Mouse (Mus musculus): ENCODE data around the gene Rubcnl. TPM values are rescaled to one million over a fixed set of nuclear protein-coding genes. Genes with fewer than 3 reads are reported as not detected.

The Rubcnl gene
- 0.84 and 0.88 TPM in 2 replicates for polyA plus RNA-seq (2014; fragmentation: Nextera tagmentation; extraction: Ambion mirVana)

DNA sequence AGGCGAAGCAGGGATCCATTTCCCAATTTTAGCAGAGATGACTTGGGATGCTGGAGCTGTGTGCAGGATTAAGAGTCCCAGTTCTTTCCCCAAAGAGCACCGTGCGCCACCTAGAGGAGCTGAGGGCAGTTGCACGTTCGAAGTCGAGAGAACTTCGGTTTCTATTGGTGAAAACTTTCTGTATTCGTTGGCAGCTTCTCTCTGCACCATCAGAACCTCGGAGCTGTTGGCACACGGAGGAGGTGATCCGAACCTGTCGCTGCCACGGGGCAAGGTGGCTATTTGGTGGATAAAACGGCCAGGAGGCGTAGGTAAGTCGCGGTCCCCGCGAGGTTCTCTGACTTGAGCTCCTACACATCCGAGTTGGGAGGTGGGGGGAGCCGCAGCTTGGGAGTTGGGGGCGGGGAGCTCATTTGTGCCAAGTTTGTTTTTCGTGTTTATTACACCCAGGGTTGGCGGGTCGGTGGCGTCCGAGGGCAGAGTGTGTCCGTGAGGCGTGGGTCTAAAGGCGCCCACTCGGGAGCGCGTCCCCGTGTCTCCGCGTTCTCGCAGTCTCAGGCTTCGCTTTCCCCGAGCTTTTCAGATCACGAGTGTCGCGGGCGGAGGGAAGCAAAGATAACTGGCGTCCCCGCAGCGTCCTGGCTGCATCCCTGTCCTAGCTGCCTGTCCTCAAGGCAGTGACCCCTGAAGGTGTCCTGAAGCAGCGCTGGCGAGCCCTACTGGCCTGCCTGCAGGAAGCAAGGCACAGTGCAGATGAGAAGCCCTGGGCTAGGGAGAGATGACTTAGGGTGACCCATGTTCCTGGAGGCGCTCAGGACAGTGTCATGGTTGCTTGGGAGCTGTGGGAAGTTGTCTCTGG is at the start of gene Rubcnl:
TSS of gene Rubcnl (plus strand) at position 172 of the 859 bp plus-strand sequence.
- H3K27me3 ChIP-seq (ENCODE audit: control insufficient read depth, insufficient read depth, low read length): no peaks in the 10 kb centered on the region
- ATAC-seq (ENCODE audit: insufficient number of reproducible peaks, insufficient read depth, low FRiP score, low read depth): peak; percentile 71; the same call in 1 of the 2 replicates
- no peaks in the 10 kb centered on the region for H3K36me3 ChIP-seq (ENCODE audit: control insufficient read depth, insufficient read depth, low read length)
- H3K4me1 ChIP-seq (ENCODE audit: control insufficient read depth, insufficient read depth, low read length): peaks cover 2% of the 10 kb centered on the region; the same call in 1 of the 2 replicates
- no peaks in the 10 kb centered on the region for H3K9me3 ChIP-seq (ENCODE audit: control insufficient read depth, low read depth, low read length)
- H3K27ac ChIP-seq (ENCODE audit: low read length): no peak within 1 kb of the TSS
- peak within 1 kb of the TSS; percentile 19; the same call in 1 of the 2 replicates for H3K9ac ChIP-seq (replicated peaks; ENCODE audit: low read depth, low read length)
- 2% methylated on average over 49 of the region's 49 CpGs for WGBS
- H3K4me2 ChIP-seq (replicated peaks; ENCODE audit: low read depth, low read length): peak within 1 kb of the TSS; percentile 80
- H3K4me3 ChIP-seq (ENCODE audit: low read depth, low read length): peak within 1 kb of the TSS; percentile 49

DNA sequence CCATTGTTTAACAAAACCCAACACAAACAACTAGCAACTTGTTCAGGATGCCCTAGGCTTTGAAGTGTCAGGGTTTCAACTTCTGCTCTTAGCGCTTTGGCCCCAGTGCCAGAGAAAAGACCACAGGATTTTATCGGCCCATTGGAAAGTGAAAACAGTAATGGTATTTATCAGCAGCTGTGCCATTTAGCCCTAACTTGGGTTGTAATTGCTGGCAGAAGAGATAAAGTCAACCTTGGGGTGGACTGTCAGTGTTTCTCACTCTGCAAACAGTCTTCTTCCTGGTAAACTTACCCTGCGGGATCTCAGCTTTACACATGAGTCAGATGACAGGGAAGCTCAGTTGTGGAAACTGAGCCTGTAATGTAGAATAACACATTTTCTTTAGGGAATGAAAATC is 43.6 kb upstream of the Rubcnl start:
- H3K27me3 ChIP-seq (ENCODE audit: control insufficient read depth, insufficient read depth, low read length): no peaks in the 10 kb centered on the region
- H3K4me1 ChIP-seq (ENCODE audit: control insufficient read depth, insufficient read depth, low read length): no peaks in the 10 kb centered on the region
- no peaks in the 10 kb centered on the region for H3K9me3 ChIP-seq (ENCODE audit: control insufficient read depth, low read depth, low read length)
- no peaks in the 10 kb centered on the region for H3K36me3 ChIP-seq (ENCODE audit: control insufficient read depth, insufficient read depth, low read length)
- 40% methylated on average over 3 of the region's 3 CpGs for WGBS
- no peak overlapping the region for H3K4me2 ChIP-seq (replicated peaks; ENCODE audit: low read depth, low read length)
- no peak overlapping the region for H3K27ac ChIP-seq (ENCODE audit: low read length)
- no peak overlapping the region for H3K9ac ChIP-seq (replicated peaks; ENCODE audit: low read depth, low read length)
- ATAC-seq (ENCODE audit: insufficient number of reproducible peaks, insufficient read depth, low FRiP score, low read depth): no peak
- no peak overlapping the region for H3K4me3 ChIP-seq (ENCODE audit: low read depth, low read length)

DNA sequence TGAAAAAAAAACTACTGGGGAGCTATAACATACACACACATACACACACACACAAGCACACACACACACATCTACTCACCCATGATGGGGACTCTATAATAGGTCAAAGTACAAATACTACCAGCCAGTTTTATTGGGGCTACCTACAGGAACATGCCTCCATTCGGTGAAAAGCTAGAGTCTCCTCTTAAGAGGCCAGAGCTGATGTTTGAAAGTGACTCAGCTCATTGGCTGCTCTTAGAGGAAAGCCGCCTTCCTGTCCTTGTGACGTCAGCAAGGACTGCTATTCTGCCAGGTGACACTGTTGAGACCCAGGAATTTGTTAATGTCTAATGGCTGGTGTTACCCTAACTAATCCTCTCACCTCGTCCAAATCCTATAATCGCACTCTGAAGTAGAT is 43.1 kb upstream of the Rubcnl start:
- no peak overlapping the region for H3K4me3 ChIP-seq (ENCODE audit: low read depth, low read length)
- H3K9ac ChIP-seq (replicated peaks; ENCODE audit: low read depth, low read length): no peak overlapping the region
- H3K4me2 ChIP-seq (replicated peaks; ENCODE audit: low read depth, low read length): no peak overlapping the region
- no peaks in the 10 kb centered on the region for H3K9me3 ChIP-seq (ENCODE audit: control insufficient read depth, low read depth, low read length)
- H3K4me1 ChIP-seq (ENCODE audit: control insufficient read depth, insufficient read depth, low read length): no peaks in the 10 kb centered on the region
- no peak overlapping the region for H3K27ac ChIP-seq (ENCODE audit: low read length)
- ATAC-seq (ENCODE audit: insufficient number of reproducible peaks, insufficient read depth, low FRiP score, low read depth): no peak
- no peaks in the 10 kb centered on the region for H3K36me3 ChIP-seq (ENCODE audit: control insufficient read depth, insufficient read depth, low read length)
- WGBS: 83% methylated on average over 5 of the region's 5 CpGs
- H3K27me3 ChIP-seq (ENCODE audit: control insufficient read depth, insufficient read depth, low read length): no peaks in the 10 kb centered on the region

DNA sequence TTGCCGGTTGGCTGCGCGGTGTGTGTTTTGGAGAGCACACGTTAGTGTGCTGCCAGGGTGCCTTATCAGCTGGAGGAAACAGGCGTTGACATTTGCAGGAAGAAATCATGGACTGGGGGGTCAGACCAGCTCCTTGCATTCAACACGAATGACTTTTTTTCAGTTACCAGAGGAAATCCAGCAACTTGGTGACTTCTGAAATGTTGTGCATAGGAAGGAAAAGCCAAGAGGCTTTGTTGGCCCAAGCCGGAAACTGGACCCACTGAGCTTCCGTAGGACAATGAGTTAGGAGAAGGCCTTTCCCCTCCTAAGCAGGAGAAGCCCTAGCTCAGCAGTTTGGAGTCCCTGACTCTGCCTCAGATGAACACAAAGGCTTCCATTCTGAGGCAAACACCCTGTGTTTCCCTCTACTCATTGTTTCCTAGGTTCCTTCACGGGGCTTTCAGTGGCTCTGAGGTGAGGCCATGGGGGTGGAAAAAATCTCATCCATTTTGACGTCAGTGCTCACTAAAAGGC is 41.6 kb upstream of the Rubcnl start:
- Histone ChIP-seq H3K9ac (replicated peaks; ENCODE audit: low read depth, low read length) (no peak overlapping the region), H3K36me3 (ENCODE audit: control insufficient read depth, insufficient read depth, low read length) (no peaks in the 10 kb centered on the region), H3K27me3 (ENCODE audit: control insufficient read depth, insufficient read depth, low read length) (no peaks in the 10 kb centered on the region), H3K4me2 (replicated peaks; ENCODE audit: low read depth, low read length) (no peak overlapping the region), H3K4me3 (ENCODE audit: low read depth, low read length) (no peak overlapping the region), H3K4me1 (ENCODE audit: control insufficient read depth, insufficient read depth, low read length) (no peaks in the 10 kb centered on the region), H3K27ac (ENCODE audit: low read length) (no peak overlapping the region), H3K9me3 (ENCODE audit: control insufficient read depth, low read depth, low read length) (no peaks in the 10 kb centered on the region)
- 72% methylated on average over 10 of the region's 10 CpGs for WGBS
- no peak for ATAC-seq (ENCODE audit: insufficient number of reproducible peaks, insufficient read depth, low FRiP score, low read depth)

DNA sequence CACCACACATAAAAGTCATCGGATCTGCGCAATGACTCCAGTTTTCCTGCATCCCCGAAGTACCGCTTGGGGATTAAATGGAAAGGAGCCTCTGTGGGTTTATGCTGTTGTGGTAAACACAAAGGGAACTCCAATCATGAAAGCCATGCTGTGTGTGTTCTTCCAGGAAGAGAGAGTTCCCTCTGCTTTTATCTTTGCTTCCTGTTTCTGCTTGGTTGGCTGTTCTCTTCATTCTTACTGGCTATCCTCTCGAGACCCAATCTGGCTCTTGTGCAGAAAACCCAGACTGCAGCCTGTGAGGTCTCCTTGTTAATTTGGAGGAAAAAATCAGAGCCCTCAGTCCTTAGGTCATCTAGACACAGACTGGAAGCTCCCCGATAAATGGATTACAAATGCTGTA is 38.9 kb upstream of the Rubcnl start:
- H3K4me1 ChIP-seq (ENCODE audit: control insufficient read depth, insufficient read depth, low read length): no peaks in the 10 kb centered on the region
- 79% methylated on average over 6 of the region's 6 CpGs for WGBS
- no peak for ATAC-seq (ENCODE audit: insufficient number of reproducible peaks, insufficient read depth, low FRiP score, low read depth)
- no peaks in the 10 kb centered on the region for H3K9me3 ChIP-seq (ENCODE audit: control insufficient read depth, low read depth, low read length)
- H3K27me3 ChIP-seq (ENCODE audit: control insufficient read depth, insufficient read depth, low read length): no peaks in the 10 kb centered on the region
- no peak overlapping the region for H3K9ac ChIP-seq (replicated peaks; ENCODE audit: low read depth, low read length)
- no peak overlapping the region for H3K4me3 ChIP-seq (ENCODE audit: low read depth, low read length)
- no peak overlapping the region for H3K27ac ChIP-seq (ENCODE audit: low read length)
- H3K4me2 ChIP-seq (replicated peaks; ENCODE audit: low read depth, low read length): no peak overlapping the region
- H3K36me3 ChIP-seq (ENCODE audit: control insufficient read depth, insufficient read depth, low read length): no peaks in the 10 kb centered on the region

DNA sequence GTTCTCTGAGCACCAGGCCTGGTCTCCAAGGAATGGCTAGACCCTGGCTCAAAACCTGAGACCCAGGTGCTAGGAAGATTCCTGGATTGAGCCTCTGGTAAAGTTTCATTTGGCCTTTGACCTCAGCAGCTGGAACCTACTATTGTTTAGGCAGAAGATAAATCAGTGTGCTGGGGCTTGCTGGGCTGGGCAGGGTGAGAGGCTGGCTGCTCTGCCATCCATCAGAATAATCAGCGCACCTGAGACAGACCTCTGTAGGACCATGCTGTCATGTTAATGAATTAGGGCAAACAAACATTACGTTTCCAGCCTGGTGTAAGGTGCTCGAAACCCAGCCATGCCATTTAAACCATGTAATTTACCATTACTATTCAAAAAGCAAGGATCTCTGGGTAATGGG is 34.8 kb upstream of the Rubcnl start:
- WGBS: 28% methylated on average over 3 of the region's 3 CpGs
- no peak for ATAC-seq (ENCODE audit: insufficient number of reproducible peaks, insufficient read depth, low FRiP score, low read depth)
- H3K27me3 ChIP-seq (ENCODE audit: control insufficient read depth, insufficient read depth, low read length): no peaks in the 10 kb centered on the region
- H3K36me3 ChIP-seq (ENCODE audit: control insufficient read depth, insufficient read depth, low read length): no peaks in the 10 kb centered on the region
- no peaks in the 10 kb centered on the region for H3K9me3 ChIP-seq (ENCODE audit: control insufficient read depth, low read depth, low read length)
- no peak overlapping the region for H3K27ac ChIP-seq (ENCODE audit: low read length)
- no peaks in the 10 kb centered on the region for H3K4me1 ChIP-seq (ENCODE audit: control insufficient read depth, insufficient read depth, low read length)
- no peak overlapping the region for H3K4me2 ChIP-seq (replicated peaks; ENCODE audit: low read depth, low read length)
- no peak overlapping the region for H3K4me3 ChIP-seq (ENCODE audit: low read depth, low read length)
- H3K9ac ChIP-seq (replicated peaks; ENCODE audit: low read depth, low read length): no peak overlapping the region

DNA sequence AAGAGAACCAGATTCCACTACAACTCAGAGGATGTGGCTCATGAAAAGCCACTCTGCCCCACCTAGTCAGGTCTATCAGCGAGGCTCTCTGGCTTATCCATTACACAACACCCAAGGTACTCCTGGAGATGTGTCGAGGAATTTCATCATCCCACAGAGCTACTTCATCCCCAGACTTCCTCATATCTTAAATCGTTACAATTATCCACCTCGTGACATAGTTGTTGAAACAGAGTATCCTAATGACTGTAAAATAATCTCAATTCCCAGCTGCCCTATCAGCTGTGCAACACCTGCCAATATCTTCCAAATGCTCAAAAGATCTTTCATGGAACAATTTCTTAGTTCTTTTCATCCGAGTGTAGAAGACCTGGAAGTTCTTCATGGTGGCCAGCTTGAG is 32.7 kb upstream of the Rubcnl start:
- Histone ChIP-seq H3K36me3 (ENCODE audit: control insufficient read depth, insufficient read depth, low read length) (no peaks in the 10 kb centered on the region), H3K4me3 (ENCODE audit: low read depth, low read length) (no peak overlapping the region), H3K9ac (replicated peaks; ENCODE audit: low read depth, low read length) (no peak overlapping the region), H3K4me1 (ENCODE audit: control insufficient read depth, insufficient read depth, low read length) (no peaks in the 10 kb centered on the region), H3K4me2 (replicated peaks; ENCODE audit: low read depth, low read length) (no peak overlapping the region), H3K9me3 (ENCODE audit: control insufficient read depth, low read depth, low read length) (no peaks in the 10 kb centered on the region), H3K27ac (ENCODE audit: low read length) (no peak overlapping the region), H3K27me3 (ENCODE audit: control insufficient read depth, insufficient read depth, low read length) (no peaks in the 10 kb centered on the region)
- ATAC-seq (ENCODE audit: insufficient number of reproducible peaks, insufficient read depth, low FRiP score, low read depth): no peak
- WGBS: 83% methylated on average over 5 of the region's 5 CpGs

DNA sequence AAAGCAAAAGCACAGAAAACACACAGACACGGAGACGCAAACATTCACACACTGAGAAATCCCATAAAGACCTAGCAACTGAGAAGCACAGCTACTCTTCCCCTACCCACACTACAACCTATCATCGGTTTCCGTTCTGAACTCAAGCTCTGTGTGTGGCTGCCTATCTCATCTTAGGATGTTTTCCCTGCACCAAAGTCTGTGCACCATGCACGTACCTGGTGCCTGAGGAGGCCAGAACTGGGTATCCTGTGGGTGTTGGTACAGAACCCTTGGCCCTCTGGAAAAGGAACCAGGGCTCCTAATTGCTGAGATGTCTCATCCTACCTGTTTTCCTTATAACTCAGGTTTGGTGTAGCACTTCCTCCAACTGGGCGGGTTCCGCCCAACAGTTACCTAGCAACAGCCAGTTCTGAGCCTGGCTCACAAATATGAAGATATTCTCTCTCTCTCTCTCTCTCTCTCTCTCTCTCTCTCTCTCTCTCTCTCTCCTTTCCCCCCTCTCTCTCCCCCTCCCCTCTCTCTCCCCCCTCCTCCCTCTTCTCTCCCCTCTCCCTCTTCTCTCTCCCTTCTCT is 30.9 kb upstream of the Rubcnl start:
- Histone ChIP-seq H3K36me3 (ENCODE audit: control insufficient read depth, insufficient read depth, low read length) (no peaks in the 10 kb centered on the region), H3K9me3 (ENCODE audit: control insufficient read depth, low read depth, low read length) (no peaks in the 10 kb centered on the region), H3K4me3 (ENCODE audit: low read depth, low read length) (no peak overlapping the region), H3K4me2 (replicated peaks; ENCODE audit: low read depth, low read length) (no peak overlapping the region), H3K27me3 (ENCODE audit: control insufficient read depth, insufficient read depth, low read length) (no peaks in the 10 kb centered on the region), H3K9ac (replicated peaks; ENCODE audit: low read depth, low read length) (no peak overlapping the region), H3K4me1 (ENCODE audit: control insufficient read depth, insufficient read depth, low read length) (no peaks in the 10 kb centered on the region), H3K27ac (ENCODE audit: low read length) (no peak overlapping the region)
- ATAC-seq (ENCODE audit: insufficient number of reproducible peaks, insufficient read depth, low FRiP score, low read depth): no peak
- WGBS: 78% methylated on average over 7 of the region's 7 CpGs
